Mouse (Mus musculus) lung, postnatal 36 days (tissue): ENCODE data around the gene Gm12166.
"Not testable (repeated sequence)": the region's sequence is repeated elsewhere in the genome, so short reads cannot be mapped to it uniquely, and the experiment has no call there.

Experiments
- DNase-seq: peaks from one replicate; pipeline ENCODE4 v3.0.0; 2022; ENCODE audit warnings: mixed read lengths

The Gm12166 gene

DNA sequence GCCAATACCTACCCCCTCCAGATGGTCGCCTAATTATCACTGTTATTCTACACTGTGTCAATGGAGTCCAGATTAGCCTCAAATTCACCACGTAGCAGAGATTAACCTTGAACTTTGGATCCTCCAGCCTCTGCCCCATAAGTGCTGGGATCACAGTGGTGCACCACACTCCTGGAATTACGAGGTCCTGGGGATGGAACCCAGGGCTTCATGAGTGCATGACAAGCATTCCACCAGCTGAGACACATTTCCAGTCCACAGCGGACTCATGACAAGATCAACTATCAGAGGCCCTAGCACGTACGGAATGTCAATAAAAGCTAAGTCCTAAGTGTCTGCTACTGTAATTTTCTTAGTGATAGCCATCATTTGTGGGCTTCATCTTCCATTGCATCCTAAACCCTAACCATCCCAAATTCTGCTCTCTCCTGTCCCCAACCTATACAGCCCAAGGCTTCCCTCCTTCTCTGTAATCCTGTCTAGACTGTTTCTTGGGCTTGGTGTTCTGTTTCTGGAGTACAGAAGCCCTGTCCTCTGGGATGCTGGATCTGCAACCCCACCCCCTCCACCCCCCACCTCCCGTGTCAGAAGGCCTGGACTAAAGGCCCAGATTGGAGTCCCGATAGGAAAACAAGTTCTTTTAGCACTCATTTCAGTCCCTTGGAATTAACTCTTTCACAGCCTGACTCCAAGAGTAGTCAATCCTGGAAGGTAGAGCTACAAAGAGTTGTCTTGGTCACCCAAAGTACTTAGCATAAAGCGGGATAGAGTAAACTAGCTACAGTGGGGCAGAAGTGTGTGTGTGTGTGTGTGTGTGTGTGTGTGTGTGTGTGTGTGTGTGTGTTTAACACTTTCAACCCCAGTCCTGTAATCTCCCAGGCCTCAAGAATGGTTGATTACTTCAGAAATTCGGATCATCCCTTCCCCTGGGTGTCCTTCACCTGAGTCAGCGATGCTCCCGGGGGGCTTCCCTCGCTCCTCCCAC lies 3.1 kb upstream of the Gm12166 start:
- DNase-seq = no peak

DNA sequence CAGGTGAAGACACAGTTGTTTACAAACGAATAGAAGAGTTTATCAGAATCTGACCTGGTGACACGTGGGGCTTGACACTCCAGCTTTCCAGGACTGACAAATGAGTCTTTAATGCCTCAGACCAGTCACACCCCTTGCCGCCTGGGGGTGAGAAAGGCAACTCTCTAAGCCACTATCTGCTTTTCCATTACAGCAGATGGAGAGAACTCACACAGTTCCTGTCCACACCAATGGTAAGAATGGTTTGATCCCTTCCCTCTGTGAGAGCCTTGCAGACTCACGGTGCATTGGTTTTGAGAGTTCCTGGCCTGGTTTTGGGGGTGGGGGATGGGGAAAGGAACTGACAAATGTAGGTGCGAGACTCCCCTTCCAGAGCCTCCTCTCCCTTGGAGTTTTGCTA lies 2.2 kb upstream of the Gm12166 start:
- no peak for DNase-seq

DNA sequence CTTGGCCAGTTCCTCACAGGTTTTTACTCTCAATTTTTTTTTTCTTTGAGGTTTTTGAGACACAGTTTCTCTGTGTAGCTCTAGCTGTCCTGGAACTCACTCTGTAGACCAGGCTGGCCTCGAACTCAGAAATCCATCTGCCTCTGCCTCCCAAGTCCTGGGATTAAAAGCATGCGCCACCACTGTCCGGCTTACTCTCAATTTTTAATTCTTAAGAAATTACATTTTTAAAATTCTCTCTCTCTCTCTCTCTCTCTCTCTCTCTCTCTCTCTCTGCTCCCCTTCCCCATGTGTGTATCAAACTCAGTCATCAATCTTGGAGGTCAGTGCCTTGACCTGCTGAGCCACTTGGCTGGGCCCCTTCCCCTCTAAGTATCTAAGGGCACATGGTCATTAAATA lies 1.3 kb upstream of the Gm12166 start:
- not testable (repeated sequence) for DNase-seq

DNA sequence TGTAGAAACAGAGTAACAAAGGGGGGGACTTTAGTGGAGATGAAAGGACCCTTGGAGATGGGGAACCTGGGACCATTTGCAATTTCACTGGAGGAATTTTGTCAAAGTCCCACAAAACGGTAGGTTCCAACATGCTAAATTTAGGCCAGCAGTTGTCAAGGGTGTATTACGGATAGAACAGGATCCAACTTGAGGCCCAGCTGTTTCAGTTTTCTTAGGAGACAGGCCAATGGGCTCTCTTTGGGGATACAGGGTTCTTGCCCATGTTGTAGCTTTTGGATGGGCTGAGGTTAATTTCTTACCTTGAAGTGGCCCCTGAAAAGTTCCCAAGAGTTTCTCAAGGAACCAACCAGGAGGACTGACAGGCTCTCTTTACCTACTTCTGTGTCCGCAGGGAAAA lies 4.9 kb downstream of the Gm12166 start:
- no peak for DNase-seq

DNA sequence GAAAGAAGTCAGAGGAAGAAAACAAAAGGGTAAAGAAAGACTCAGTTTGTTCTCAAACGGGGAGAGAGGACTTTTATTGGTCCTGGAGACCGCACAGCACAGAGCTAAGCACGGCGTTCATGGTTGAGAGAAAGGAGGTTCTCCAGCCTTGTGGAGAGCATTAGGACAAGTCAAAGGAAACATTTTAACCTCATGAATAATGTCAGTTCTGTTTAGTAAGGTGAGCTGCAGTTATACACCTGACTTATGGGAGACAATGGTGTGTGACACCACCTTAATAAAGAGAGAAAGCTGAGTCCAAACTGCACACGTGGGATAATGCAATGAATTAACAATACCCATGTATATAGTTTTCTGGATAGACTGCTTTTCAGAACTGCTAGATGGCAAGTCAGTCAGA lies 7.3 kb downstream of the Gm12166 start:
- DNase-seq = no peak

DNA sequence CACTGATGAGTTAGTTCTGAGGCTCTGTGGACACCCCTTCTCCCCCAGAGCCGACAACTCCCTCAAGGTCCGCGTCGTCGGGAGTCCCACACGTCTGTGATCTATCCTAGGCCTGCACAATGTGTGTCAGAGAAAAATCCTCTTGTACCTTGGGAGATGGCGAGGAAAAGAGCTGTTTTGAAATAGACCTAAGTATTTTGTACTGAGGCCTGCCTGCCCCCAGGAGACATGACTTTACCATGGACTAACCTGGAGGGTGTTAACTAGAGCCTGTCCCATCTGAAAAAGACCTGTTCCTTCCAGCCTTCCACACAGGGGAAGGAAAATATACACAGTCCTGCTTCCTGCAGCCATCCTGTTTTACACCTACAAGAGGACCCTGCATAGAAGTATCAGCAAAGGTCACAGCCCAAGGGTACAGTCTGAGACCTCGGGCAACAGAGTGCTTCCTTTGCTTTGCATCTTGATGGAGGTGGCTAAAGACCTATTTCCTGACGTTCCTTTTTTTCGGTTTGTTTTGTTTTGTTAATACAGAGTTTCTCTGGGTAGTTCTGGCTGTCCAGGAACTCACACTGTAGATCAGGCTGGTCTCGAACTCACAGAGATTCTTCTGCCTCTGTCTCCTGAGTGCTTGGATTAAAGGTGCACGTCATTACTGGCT lies 10.4 kb downstream of the Gm12166 start:
- no peak for DNase-seq

GRCm38 (mm10) chr11:46040841-46041556 lies 11.1 kb downstream of the Gm12166 start:
- no peak for DNase-seq

GRCm38 (mm10) chr11:46039335-46039734 lies 12.8 kb downstream of the Gm12166 start:
- peak; percentile 14 for DNase-seq

GRCm38 (mm10) chr11:46038901-46039300 lies 13.2 kb downstream of the Gm12166 start:
- no peak for DNase-seq

- no peak for DNase-seq
These were observed 15.7 kb downstream of the Gm12166 start for GRCm38 (mm10) chr11:46036374-46036773.

DNA sequence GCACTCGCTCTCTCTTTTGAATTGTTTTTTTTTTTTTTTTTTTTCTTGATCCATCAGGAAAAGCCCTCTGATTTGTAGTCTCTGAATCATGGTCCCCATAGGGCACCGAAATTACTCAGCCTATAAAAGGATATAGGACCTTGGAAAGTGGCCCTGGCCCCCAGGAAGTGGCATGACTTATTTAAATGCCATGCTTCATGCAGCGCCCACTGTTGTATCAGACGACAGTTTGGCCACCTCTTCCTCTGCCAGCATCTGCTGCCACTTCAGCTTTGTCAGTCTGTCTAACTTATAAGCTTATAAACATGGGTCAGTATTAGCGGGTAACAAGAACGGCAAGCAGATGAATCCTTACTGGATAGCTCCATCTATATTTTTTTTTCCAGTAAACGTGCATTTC lies 19.2 kb downstream of the Gm12166 start:
- DNase-seq = no peak

GRCm38 (mm10) chr11:46031470-46031869 lies 20.7 kb downstream of the Gm12166 start:
- peak; percentile 18 for DNase-seq

- no peak for DNase-seq
These were observed 22.1 kb downstream of the Gm12166 start for GRCm38 (mm10) chr11:46030026-46030425.

GRCm38 (mm10) chr11:46029485-46029884 lies 22.6 kb downstream of the Gm12166 start:
- DNase-seq = no peak

- DNase-seq = no peak
These were observed 23.9 kb downstream of the Gm12166 start for GRCm38 (mm10) chr11:46027952-46028814.

DNA sequence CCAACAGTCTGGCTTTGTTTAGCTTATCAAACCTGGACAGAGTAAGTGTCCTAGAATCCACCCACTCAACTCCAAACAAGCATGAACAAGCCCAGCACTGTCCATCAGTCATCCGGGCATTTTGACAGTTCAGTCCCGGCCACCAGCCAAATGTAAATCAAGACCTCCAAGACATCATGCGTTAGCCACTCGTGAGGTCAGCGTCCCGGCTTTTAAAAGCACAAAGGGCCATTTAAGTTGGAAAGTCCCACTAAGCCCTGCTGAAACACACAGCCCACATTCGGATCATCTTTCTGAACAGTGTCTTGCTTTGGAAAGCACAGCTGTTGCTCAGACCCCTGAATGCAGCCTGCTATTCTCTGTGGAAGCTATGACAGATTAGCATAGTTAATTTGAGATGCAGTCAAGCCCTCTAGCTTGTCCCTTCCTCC lies 26.1 kb downstream of the Gm12166 start:
- DNase-seq = peak; percentile 81

DNA sequence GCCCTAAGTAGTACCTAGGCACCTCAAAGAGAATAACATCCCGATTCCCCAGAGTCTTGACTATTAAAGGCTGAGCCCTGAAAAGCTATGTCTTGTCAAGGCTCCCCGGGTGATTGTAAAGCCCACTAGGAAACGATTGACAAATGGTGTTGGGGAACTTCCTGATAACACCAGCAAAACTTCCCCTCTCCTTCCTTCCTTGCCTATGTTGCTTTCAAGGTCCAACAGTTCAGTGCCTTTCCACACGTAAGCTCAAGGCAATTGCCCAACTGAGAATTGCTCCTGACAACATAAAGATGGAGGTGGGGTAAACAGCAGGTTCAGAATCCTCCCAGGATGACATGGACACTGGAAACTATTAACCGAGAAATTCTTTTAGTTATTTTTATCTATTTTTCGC lies 29.1 kb downstream of the Gm12166 start:
- DNase-seq = no peak

DNA sequence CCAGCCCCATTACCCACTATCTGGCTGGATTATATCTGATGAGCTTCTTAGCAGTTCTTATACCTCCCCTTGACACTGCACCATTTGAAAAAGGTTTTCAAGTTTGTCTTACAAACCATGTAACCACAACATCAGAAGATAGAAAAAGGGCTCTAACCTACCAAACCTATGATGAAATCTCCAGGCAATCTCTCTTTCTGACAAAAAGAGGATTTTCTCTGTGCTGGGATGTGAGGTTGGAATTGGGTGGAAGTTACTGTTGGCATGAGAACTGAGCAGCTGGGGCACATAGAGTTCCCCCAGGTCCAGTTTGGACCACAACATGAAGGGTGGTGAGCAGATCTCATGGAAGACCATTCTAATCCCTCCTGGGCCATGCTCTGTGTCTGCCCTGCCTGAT lies 30.3 kb downstream of the Gm12166 start:
- no peak for DNase-seq

- DNase-seq = no peak
These were observed 31.9 kb downstream of the Gm12166 start for GRCm38 (mm10) chr11:46020246-46020645.

- peak; percentile 83 for DNase-seq
These were observed 36.1 kb downstream of the Gm12166 start for GRCm38 (mm10) chr11:46016061-46016460.
